Mouse (Mus musculus) gastrocnemius, postnatal 25 days (tissue): ENCODE results near the gene Selenok. TPM values are rescaled to one million over a fixed set of nuclear protein-coding genes. Genes with fewer than 3 reads are reported as not detected.
A peak's percentile ranks its signal among the peaks of the same experiment; 100 is the strongest.

Source experiments
- DNase-seq: peaks from one replicate; pipeline ENCODE4 v3.0.0; 2022
- total RNA-seq, 2 experiments: library from RNA; stranded (reverse); gene quantifications; 1 replicate in 1 of 2; 2 replicates in 1 of 2; pipeline ENCODE4 v1.2.3; 2021

Selenok gene
- total RNA-seq, 2 experiments from 2014 or later, result 61.2 to 65.4 TPM

DNA sequence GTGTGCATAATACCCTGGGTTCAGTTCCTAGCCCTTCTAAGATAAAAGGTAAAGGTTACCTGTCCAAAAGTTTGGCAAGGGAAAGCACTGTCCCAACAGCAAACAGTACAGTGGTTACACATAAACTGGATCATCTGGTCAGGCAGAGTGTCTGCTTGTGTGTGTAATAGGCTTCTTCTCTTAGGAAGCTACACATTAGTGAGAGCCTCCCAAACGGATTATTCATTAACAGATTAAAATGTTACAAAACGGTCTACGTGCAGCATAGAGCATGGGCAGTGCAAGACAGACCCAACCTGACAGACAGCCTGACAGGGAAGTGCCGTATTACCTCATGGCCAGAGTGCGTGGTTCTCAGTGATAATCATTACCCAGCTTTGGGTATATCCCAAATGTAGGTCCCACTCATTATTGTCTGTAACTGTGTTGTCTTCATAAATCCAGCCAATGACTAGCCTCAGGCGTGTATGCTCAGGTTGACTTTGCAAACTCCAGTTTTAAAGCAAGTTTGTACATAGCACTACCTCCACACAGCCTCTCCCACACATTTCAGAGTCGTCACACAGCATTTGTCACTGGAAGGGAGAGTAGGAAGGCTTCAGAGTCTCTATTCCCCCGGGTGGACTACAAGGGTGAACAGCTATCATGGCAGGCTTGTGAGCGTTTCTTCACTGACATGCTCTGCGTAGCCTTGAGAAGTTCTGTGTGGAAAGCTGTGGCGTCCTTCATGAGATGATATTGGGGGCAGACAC, 28.1 kb downstream of the Selenok start:
- no peak for DNase-seq

GRCm38 (mm10) chr14:29997345-29997744, 29.2 kb downstream of the Selenok start:
- DNase-seq, result no peak

- DNase-seq, result no peak
Observed at GRCm38 (mm10) chr14:29998747-29999474, 30.8 kb downstream of the Selenok start.

GRCm38 (mm10) chr14:29999475-29999811, 31.3 kb downstream of the Selenok start:
- no peak for DNase-seq

- DNase-seq, result peak; percentile 40
Observed at GRCm38 (mm10) chr14:30008733-30009575, 40.8 kb downstream of the Selenok start, which contains the start of the genes Il17rb and Chdh. TSS of gene Il17rb (minus strand) at chr14:30008896. TSS of gene Chdh (plus strand) at chr14:30009023.

GRCm38 (mm10) chr14:30009864-30010560, 41.9 kb downstream of the Selenok start:
- peak; percentile 42 for DNase-seq

DNA sequence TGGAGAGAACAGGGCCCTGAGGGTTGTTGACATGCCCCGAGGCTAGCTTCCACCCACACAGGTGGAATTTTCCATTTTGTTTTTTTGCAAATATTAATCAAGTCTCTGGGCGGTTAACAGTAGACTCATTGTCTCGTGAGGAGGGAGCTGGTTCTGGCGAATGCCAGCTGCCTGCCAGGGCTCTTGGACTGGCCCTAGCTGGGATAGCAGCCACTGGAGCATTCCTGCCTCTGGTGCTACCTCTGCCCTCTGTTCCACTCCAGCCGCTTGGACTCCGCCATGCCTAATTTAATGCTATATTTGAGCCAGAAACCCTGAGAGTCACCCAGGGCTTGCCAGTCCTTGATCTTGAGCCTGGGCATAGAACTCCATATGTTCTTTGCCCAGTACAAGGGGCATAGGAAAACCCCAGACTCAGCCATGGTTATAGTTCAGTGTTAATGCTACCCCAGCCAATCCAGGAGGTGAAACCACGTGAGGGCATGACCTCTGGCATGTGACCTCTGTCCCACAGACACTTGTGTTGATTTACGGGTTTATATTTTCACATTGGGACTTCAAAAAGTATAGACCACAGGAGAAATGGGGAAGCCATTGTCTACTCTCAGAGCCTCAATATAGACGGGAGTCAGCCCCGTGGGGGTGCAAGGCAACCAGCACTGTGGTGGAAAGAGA, 43.9 kb downstream of the Selenok start:
- peak; percentile 13 for DNase-seq

DNA sequence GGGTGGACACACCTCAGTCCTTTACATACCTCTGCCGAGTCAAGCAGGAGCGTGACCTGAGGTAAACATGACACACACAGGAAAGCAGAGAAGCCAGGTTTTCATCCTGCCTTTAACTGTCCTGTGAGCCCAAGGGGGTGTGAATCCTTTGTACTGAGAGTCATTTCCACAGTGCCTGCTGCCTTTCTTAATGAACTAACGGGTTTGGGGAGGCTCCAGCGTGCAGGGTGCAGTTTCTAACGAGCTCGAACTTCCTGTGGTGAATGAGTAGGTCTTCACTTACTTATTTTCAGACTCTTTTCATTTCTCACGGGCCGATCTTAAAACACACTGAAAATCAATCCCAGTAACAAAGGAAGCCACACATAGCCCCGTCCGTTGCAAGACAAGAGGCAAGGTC, 46.4 kb downstream of the Selenok start:
- DNase-seq, result no peak

GRCm38 (mm10) chr14:30015008-30015407, 46.9 kb downstream of the Selenok start:
- DNase-seq, result no peak

DNA sequence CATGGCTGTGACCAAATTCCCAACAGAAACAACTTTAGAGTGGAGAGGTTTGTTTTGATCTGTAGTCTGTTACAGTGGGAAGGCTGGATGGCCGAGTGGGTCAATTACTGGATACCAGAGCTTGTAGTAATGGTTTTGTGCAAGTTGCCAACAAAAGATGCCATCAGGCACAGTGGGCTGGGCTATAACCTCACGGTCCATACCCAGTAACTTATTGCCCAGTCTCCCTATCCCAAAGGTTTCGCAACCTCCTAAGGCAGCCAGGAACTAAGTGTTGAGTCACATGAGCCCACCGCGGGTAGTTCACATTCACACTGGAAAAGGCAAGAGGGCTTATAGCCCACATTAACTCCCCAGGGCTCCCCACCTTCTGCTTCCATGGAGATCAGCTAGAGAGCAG, 48.6 kb downstream of the Selenok start:
- DNase-seq, result no peak

DNA sequence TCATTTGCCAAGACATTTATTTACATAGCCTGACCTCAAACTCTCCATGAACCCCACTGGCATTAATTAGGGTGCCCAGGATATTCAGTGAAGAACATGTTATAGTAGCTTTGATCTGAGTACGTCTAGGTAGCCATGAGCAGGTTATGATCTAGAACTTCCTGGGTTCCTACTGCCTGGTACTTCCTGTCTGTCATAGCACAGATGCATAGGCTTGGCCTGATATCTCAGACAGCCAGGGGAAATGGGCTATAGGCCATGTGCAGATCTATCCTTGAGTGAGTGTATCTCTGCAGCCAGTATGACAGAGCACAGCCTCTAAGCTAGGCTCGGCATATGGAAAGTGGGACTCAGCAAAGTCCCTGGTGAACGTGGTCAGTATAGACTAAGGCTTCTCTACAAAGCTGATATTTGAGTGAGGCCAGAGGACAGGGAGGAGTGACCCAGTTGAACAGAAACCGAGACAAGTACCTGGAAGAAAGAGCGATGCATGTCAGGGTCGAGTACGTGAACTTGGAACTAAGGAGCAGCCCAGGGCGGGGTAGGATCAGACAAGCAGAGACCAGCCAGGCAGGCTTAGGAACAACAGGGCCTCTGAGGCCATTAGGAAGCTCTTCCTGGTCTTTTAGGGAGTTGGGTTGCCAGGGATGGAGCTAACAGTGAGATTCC, 49.8 kb downstream of the Selenok start:
- no peak for DNase-seq

GRCm38 (mm10) chr14:30018463-30018801, 50.3 kb downstream of the Selenok start:
- DNase-seq, result peak; percentile 19

GRCm38 (mm10) chr14:30018846-30019245, 50.7 kb downstream of the Selenok start:
- no peak for DNase-seq

DNA sequence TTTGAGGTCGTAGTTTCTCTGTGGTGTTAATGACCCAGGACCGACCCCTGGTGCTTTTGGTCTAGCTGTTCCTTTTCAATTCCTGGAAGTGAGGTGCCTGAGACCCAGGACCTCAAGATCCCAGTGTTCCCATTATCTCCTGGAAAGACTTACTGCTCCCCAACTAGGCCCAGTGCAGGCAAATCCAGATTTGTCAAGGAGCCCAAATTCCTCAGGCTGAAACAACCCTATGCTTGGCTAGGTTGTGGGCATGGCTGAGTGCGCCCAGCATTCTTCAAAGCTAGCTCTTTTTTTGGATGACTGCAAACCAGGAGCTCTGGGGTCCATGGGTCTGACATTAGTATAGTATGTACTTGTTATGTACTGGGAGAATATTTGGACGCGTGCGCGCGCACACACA, 51.3 kb downstream of the Selenok start:
- DNase-seq, result no peak

DNA sequence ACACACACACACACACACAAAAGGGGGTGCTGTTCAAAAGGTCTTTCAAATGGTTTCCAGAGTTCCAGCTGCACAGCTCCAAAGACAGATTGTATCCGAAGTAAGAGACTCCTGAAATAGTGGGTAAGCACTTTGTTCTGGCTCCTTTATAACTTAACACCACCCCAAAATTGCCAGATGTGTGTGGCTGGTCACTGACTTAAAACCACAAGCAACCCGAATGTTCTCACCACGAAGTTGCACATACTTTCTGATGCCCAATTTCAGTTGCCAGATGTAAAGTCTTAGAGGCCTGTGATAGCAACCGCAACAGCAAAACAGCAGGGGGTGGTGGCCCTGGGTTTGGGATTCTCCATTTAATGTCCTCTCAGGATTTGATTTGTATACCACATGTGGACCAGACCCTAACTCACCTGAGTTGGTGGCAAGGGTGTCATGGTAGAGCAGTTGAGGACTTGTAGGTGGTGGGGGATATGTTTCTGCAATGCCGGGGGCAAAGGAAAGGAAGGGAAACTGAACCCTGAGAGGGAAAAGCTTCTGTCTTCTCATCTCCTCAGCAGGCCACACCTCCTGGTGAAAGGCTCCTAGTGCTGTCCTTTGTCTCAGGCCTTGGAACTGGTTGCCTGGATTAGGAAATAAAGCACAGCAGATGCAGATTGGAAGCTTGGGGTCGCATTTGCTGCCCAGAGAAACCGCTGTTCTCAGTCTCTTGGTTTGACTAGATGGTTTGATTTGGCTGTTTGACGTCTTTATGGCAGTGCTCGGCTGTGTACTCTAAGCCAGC, 51.9 kb downstream of the Selenok start:
- DNase-seq, result no peak

- no peak for DNase-seq
Observed at GRCm38 (mm10) chr14:30022471-30022870, 54.4 kb downstream of the Selenok start.

DNA sequence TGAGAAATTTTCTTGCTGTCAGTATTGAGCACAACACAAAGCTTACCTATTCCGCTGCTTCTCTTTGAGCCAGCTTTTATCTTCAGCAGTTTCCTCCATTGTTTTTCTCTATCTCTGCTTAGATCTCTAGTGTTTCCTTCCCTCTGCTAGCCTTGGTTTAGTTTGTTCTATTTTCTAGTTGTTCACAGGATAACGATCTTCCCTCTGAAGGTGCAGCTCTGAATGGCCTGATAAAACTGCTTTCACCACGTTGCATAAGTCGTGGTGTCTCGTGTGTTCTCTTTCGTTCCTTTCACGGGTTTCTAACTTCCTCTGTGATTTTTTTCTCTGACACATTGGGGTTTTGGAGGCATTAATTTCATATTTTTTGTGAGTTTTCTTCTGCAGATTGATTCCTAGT, 56.3 kb downstream of the Selenok start:
- DNase-seq, result no peak
